Mouse (Mus musculus): ENCODE measurements around the gene Mrpl42. TPM values are rescaled to one million over a fixed set of nuclear protein-coding genes. Genes with fewer than 3 reads are reported as not detected.
"Not testable (repeated sequence)": the region's sequence is repeated elsewhere in the genome, so short reads cannot be mapped to it uniquely, and the experiment has no call there.

The Mrpl42 gene
- 356 and 383 TPM in 2 replicates for polyA plus RNA-seq (2016; fragmentation: Nextera tagmentation; extraction: Ambion mirVana)

DNA sequence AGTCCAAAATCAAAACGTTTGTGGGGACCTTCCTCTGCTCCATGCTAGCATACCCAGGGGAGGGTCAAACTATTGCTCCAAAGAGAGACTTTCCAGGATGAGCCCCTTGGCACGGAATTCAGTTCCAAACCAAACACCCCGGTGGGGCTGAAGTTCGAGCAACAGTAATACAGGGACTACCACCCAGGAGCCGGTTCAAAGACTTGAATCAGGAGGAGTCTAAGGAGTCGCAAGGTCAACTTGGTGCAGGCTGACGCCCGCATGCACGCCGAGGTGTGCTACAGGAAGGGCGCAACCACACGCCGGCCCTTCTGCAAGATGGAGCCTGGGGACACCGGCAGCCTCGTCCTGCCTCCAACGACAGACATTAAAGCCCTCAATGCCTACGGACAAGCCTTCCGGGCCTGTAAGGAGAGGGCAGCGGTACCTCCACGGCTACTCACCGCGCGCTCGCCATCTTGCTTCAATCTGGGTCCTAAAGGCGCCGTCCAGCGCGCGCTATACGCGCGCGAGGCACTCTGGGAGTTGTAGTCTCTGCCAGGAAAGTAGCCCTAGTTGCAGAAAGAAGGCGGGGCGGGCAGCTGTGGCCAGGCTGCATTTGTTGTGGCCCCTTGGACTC, at the start of gene Mrpl42:
Mrpl42 (minus strand) TSS at position 478 of the 619 bp plus-strand sequence.
- Histone ChIP-seq H3K4me1 (peaks cover 11% of the 10 kb centered on the region), H3K27ac (peak within 1 kb of the TSS; percentile 95), H3K36me3 (peaks cover 28% of the 10 kb centered on the region), H3K9me3 (replicated peaks) (no peaks in the 10 kb centered on the region), H3K27me3 (ENCODE audit: low read depth, poor library complexity, severe bottlenecking) (no peaks in the 10 kb centered on the region), H3K4me3 (peak within 1 kb of the TSS; percentile 82)
- under 1% methylated on average over 35 of the region's 35 CpGs for WGBS
- peak; percentile 90 for DNase-seq (ENCODE audit: low spot score)

DNA sequence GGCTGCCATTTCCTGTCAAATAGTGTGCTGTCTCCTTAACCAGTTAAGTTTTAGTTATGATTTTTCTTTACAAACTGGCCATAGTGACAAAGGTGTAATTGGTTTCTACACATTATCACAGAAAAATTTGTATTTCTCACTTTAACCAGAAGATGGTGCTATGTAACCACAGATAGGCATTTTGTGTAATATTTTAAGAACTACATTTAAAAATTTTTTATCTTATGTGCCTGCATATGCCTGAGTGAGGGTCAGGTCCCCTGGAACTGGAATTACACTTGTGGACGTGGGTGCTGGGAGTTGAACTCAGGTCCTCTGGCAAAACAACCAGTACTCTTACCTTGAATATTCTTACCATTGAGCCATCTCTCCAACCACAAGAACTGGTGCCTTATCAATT, 48.8 kb upstream of the Mrpl42 start:
- Histone ChIP-seq H3K36me3 (peaks cover 72% of the 10 kb centered on the region), H3K4me1 (no peaks in the 10 kb centered on the region), H3K27me3 (ENCODE audit: low read depth, poor library complexity, severe bottlenecking) (no peaks in the 10 kb centered on the region), H3K27ac (no peak overlapping the region), H3K4me3 (no peak overlapping the region), H3K9me3 (replicated peaks) (no peaks in the 10 kb centered on the region)
- 74% methylated on average over 1 of the region's 1 CpGs for WGBS
- DNase-seq (ENCODE audit: low spot score): no peak

DNA sequence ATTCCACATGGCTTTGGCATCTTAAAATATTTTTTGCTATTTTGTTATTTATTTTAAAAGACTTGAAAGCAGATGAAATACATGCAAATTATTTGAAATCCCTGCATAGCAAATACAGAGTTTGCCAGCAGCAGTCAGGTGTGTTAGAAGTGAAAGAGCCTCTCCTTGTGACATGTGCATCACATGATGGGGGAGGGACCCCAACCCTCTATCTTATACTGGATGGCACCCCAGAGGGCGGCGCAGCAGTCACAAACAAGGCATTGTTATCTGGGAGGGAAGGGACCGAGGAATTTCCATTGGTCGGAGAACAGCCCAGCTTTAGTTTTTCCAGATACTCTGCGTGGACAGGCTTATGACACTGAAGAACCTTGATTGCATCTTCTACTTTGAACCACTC, 47.3 kb upstream of the Mrpl42 start:
- peaks cover 77% of the 10 kb centered on the region for H3K36me3 ChIP-seq
- not testable (repeated sequence) for H3K4me1 ChIP-seq; H3K9me3 ChIP-seq (replicated peaks); H3K4me3 ChIP-seq; DNase-seq (ENCODE audit: low spot score); H3K27ac ChIP-seq; H3K27me3 ChIP-seq (ENCODE audit: low read depth, poor library complexity, severe bottlenecking)
- WGBS: 89% methylated on average over 5 of the region's 5 CpGs

DNA sequence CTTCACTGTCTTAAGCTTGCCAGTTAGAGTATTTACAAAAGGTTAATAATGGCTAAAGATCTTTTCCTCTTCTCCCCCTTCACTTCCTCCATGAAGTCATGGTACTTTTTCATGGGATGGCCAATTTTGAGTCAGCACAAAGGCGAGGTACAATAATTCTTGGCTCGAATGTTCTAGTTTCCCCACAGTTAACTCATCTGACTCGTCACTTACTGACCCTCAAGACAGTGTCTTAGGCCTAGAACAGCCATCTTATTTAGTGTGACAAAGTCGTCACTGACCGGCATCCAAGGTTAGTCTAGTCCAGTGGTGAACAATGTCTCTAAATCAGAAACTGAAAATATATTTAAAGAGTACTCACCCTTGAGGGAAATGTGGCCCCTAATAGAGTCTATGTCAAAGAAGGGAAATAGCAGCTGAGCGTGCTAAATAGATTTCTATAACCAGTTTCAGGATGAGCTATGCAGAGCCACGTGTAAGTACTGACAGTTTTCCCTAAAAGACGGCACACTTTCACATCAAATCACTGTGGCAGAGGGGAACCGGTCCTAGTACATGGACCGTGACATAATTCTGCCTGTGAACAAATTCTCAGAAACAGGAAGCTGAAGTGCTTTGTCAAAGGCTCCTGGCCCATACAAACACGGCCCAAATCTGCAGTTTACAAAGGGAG, 46.5 kb upstream of the Mrpl42 start:
- DNase-seq (ENCODE audit: low spot score): no peak
- WGBS: 88% methylated on average over 11 of the region's 11 CpGs

DNA sequence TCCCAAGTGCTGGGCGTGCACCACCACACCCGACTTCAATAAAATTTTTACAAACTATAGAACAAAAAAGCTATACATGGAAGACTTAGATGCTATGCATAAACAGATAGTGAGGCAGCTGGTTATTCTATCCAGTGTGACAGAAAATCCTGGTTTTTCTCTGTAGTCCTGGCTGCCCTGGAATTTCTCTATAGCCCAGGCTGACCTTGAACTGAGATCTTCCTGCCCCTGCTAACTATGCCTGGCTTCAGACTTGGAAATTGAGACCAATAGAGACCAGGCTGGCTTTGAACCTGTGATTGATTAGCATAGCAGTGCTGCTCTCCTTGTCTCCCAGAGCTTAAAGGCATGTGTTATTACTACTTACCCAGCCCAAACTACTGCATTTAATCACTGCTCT, 44.4 kb upstream of the Mrpl42 start:
- DNase-seq (ENCODE audit: low spot score): no peak
- Histone ChIP-seq H3K9me3 (replicated peaks) (no peaks in the 10 kb centered on the region), H3K27me3 (ENCODE audit: low read depth, poor library complexity, severe bottlenecking) (no peaks in the 10 kb centered on the region), H3K4me1 (no peaks in the 10 kb centered on the region), H3K27ac (no peak overlapping the region), H3K4me3 (no peak overlapping the region), H3K36me3 (peaks cover 85% of the 10 kb centered on the region)
- WGBS: 92% methylated on average over 2 of the region's 2 CpGs

More for the DNA sequence above, 46.5 kb upstream of the Mrpl42 start:
- no peaks in the 10 kb centered on the region for H3K27me3 ChIP-seq (ENCODE audit: low read depth, poor library complexity, severe bottlenecking)
- H3K27ac ChIP-seq: no peak overlapping the region
- no peaks in the 10 kb centered on the region for H3K4me1 ChIP-seq
- peaks cover 83% of the 10 kb centered on the region for H3K36me3 ChIP-seq
- no peaks in the 10 kb centered on the region for H3K9me3 ChIP-seq (replicated peaks)
- H3K4me3 ChIP-seq: no peak overlapping the region

DNA sequence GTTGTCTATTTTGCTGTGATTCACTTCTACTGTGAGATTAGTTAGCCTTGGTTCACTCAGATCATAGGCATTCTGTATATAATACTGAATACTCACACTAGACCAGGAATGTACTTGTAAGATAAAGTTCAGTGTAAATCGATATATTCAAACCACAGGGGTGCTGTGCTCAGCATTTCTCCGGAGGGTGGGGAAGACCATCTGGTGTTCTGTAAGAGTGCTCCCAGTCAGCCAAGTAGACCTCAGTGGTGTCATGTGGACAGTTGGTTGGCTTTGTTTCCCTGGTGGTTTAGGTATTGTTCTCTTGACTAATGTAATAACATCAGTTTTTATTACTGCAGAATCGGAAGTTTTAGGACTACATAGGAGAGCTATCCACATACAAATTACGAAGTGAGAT, 43.3 kb upstream of the Mrpl42 start:
- Histone ChIP-seq H3K9me3 (replicated peaks) (no peaks in the 10 kb centered on the region), H3K27me3 (ENCODE audit: low read depth, poor library complexity, severe bottlenecking) (no peaks in the 10 kb centered on the region), H3K4me3 (no peak overlapping the region), H3K4me1 (no peaks in the 10 kb centered on the region), H3K36me3 (peaks cover 74% of the 10 kb centered on the region), H3K27ac (no peak overlapping the region)
- WGBS: 93% methylated on average over 4 of the region's 4 CpGs
- DNase-seq (ENCODE audit: low spot score): no peak

DNA sequence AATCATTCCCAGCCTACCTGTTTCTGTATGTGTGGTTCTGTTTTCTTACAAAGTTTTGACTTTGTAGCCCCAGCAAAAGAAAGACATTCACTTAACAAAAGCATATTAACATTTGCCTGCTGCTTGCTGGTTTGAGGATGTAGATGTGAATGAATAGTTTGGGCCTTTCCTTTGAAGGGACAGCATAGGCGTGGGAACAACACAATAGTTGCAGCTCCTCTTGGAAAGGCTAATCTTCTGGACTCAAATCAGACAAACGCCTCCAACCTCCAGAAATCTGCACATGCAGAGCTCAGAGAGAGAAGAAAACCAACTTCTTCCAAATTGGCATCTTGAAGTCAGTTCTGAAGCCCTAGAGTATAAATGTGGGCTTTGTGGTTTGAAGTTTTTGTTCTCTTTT, 42.9 kb upstream of the Mrpl42 start:
- Histone ChIP-seq H3K27ac (no peak overlapping the region), H3K4me3 (no peak overlapping the region), H3K27me3 (ENCODE audit: low read depth, poor library complexity, severe bottlenecking) (no peaks in the 10 kb centered on the region), H3K9me3 (replicated peaks) (no peaks in the 10 kb centered on the region), H3K4me1 (no peaks in the 10 kb centered on the region), H3K36me3 (peaks cover 70% of the 10 kb centered on the region)
- 90% methylated on average over 2 of the region's 2 CpGs for WGBS
- no peak for DNase-seq (ENCODE audit: low spot score)

DNA sequence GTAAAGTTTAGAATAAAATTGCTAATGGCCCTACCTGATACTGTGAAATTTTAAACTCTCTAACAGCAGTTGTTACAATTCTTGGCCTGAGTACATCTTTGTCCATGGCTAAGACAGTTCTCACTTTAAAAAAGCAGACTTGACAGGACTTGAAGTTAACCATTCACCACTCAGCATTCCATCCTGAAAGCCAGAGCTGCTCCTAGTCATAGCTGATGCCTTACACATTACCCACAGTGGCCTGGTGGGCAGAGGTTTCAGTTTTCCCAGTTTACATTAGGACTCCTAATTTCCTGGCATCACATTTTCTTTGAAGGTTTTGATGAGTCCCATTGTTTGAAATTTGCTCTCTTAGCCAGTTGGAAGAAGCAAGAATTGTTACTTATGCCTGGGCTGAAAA, 42.3 kb upstream of the Mrpl42 start:
- Histone ChIP-seq H3K9me3 (replicated peaks) (no peaks in the 10 kb centered on the region), H3K4me1 (no peaks in the 10 kb centered on the region), H3K27me3 (ENCODE audit: low read depth, poor library complexity, severe bottlenecking) (no peaks in the 10 kb centered on the region), H3K36me3 (peaks cover 64% of the 10 kb centered on the region), H3K27ac (no peak overlapping the region), H3K4me3 (no peak overlapping the region)
- no peak for DNase-seq (ENCODE audit: low spot score)

DNA sequence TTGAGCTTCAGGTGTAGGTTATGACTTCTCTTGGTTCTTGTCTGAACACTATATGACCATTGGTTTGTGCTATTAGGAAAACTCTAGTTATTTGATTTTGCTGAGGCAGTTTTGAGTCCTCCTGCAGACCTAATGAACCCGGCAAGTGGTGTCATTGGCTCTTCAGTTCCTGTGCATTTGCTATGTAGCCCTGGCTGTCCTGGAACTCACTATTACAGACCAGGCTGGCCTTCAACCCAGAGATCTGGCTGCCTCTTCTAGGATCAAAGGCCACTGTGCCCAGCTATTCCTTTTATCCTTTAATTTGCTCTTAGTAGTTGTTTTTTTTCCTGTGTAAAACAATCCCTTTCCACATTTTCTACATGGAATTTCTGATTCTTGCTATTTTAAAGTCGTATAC, 41.6 kb upstream of the Mrpl42 start:
- DNase-seq (ENCODE audit: low spot score): no peak
- no peaks in the 10 kb centered on the region for H3K27me3 ChIP-seq (ENCODE audit: low read depth, poor library complexity, severe bottlenecking)
- 85% methylated on average over 2 of the region's 2 CpGs for WGBS
- peaks cover 58% of the 10 kb centered on the region for H3K36me3 ChIP-seq
- H3K9me3 ChIP-seq (replicated peaks): no peaks in the 10 kb centered on the region
- H3K4me1 ChIP-seq: no peaks in the 10 kb centered on the region
- H3K27ac ChIP-seq: no peak overlapping the region
- H3K4me3 ChIP-seq: no peak overlapping the region

DNA sequence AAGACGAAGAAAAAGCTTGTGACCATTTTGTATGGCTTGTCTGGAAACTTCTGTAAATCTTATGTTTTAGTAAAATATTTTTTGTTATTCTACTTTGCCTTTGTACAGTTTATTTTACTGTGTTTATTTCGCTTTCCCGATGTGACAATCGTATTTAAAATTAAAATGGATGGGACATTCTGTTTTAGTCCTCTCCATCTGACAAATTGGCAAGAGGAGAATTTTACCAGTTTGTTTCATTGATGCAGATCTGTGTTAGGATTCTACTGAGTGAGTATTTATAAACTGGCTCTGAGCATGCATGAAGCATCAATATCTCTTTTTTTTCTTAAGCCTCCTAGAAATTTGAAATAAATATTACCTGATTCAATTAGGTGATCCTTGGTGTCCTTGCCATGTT, 41.2 kb upstream of the Mrpl42 start:
- H3K4me3 ChIP-seq: no peak overlapping the region
- H3K9me3 ChIP-seq (replicated peaks): no peaks in the 10 kb centered on the region
- 93% methylated on average over 4 of the region's 4 CpGs for WGBS
- H3K4me1 ChIP-seq: no peaks in the 10 kb centered on the region
- H3K36me3 ChIP-seq: peaks cover 54% of the 10 kb centered on the region
- no peaks in the 10 kb centered on the region for H3K27me3 ChIP-seq (ENCODE audit: low read depth, poor library complexity, severe bottlenecking)
- no peak overlapping the region for H3K27ac ChIP-seq
- DNase-seq (ENCODE audit: low spot score): no peak

DNA sequence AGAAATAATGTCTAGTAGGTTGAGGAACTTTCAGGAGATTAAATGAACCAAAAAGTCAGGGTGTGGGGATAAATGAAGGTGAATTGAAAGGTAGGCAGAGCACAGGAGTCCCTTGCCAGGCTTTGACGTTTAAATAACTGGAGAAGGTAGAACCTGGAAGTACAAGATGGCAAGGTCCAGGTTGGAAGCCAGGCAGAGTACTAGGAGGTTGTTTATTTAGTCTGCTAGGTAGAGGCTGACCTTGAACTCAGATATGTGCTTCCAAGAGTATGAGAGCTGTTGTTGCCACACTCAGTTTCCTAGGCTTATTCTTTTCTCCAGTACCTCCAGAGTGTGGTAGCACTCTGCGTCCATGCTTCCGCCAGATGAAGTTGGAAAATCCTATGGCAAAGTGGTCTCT, 38.1 kb upstream of the Mrpl42 start:
- peaks cover 24% of the 10 kb centered on the region for H3K36me3 ChIP-seq
- no peaks in the 10 kb centered on the region for H3K9me3 ChIP-seq (replicated peaks)
- no peak overlapping the region for H3K27ac ChIP-seq
- no peaks in the 10 kb centered on the region for H3K27me3 ChIP-seq (ENCODE audit: low read depth, poor library complexity, severe bottlenecking)
- no peak overlapping the region for H3K4me3 ChIP-seq
- no peaks in the 10 kb centered on the region for H3K4me1 ChIP-seq
- DNase-seq (ENCODE audit: low spot score): no peak
- 92% methylated on average over 3 of the region's 3 CpGs for WGBS

DNA sequence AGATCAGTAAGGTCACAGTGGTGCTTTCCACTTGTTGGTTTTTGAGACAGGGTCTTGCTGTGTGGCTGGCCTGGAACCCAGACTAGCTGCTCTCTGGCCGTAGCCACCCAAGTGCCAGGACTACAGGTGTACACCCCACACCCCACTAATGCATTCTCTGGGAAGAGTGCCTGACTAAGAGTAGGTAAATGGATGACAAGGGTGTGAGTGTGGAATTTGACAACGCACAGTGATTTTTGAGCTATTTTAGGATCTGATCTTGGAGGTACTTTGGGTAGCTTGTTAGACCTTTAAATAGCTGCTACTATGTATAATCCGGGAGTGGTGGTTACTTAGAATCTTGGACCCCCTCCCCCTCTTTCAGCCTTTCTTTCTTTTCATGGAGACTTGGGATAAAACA, 37.5 kb upstream of the Mrpl42 start:
- H3K4me1 ChIP-seq: no peaks in the 10 kb centered on the region
- H3K27me3 ChIP-seq (ENCODE audit: low read depth, poor library complexity, severe bottlenecking): no peaks in the 10 kb centered on the region
- WGBS: 97% methylated on average over 3 of the region's 3 CpGs
- H3K36me3 ChIP-seq: peaks cover 18% of the 10 kb centered on the region
- no peak overlapping the region for H3K4me3 ChIP-seq
- H3K27ac ChIP-seq: no peak overlapping the region
- no peaks in the 10 kb centered on the region for H3K9me3 ChIP-seq (replicated peaks)
- no peak for DNase-seq (ENCODE audit: low spot score)

DNA sequence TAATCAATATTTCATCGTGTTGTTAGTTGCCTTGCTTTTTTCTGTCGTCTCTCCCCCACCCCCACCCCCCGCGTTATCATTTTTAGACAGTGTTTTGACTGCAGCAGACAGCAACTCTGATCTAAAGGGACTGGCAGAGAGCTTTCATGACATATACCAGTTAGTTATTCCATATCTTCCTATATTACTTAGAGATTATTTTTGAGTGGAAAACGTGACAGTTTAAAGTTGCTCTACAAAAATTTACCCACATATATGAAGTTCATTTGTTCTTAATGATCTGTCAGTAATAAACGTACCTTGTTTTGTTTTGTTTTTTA, 34.4 kb upstream of the Mrpl42 start:
- no peak overlapping the region for H3K4me3 ChIP-seq
- no peaks in the 10 kb centered on the region for H3K27me3 ChIP-seq (ENCODE audit: low read depth, poor library complexity, severe bottlenecking)
- no peak overlapping the region for H3K27ac ChIP-seq
- no peaks in the 10 kb centered on the region for H3K9me3 ChIP-seq (replicated peaks)
- no peaks in the 10 kb centered on the region for H3K4me1 ChIP-seq
- DNase-seq (ENCODE audit: low spot score): no peak
- 88% methylated on average over 6 of the region's 6 CpGs for WGBS
- no peaks in the 10 kb centered on the region for H3K36me3 ChIP-seq

Measured in limb, embryonic 10.5 days (tissue).